Mouse (Mus musculus) heart, embryonic 14.5 days (tissue): ENCODE data around the gene Trpm2. TPM values are rescaled to one million over a fixed set of nuclear protein-coding genes. Genes with fewer than 3 reads are reported as not detected.
A peak's percentile ranks its signal among the peaks of the same experiment; 100 is the strongest.
"Not testable (repeated sequence)": the region's sequence is repeated elsewhere in the genome, so short reads cannot be mapped to it uniquely, and the experiment has no call there.

Experiments used
- ATAC-seq: fragments of 200-750 bp; cut with Nextera tagmentation; 2 replicates; pipeline ENCODE4 v1.8.0; 2017; ENCODE audit warnings: low read depth, moderate TSS enrichment; ENCODE audit not compliant: insufficient number of reproducible peaks, insufficient read depth, low FRiP score
- H3K27ac ChIP-seq, 2 experiments: fragments of 200-500 bp in 1 of 2; fragments of 300-500 bp in 1 of 2; sonication (generic) in 1 of 2; replicated peaks in 1 of 2; 2 replicates each; pipeline ENCODE4 v1.5.1; 2012 to 2014; ENCODE audit warnings: low read depth in 2 of 2, low read length in 2 of 2, control low read depth in 1 of 2, mild to moderate bottlenecking in 1 of 2, mixed read lengths in 1 of 2; ENCODE audit not compliant: control insufficient read depth in 1 of 2, insufficient read depth in 1 of 2
- H3K27me3 ChIP-seq: fragments of 300-500 bp; sonication (generic); 2 replicates; pipeline ENCODE4 v1.6.1; 2014; ENCODE audit warnings: mild to moderate bottlenecking, low read length, control low read depth; ENCODE audit not compliant: control insufficient read depth, insufficient read depth
- H3K36me3 ChIP-seq: fragments of 300-500 bp; sonication (generic); 2 replicates; pipeline ENCODE4 v1.6.1; 2014; ENCODE audit warnings: mild to moderate bottlenecking, control low read depth, low read length, mixed read lengths; ENCODE audit not compliant: control insufficient read depth, insufficient read depth
- H3K4me1 ChIP-seq, 2 experiments: fragments of 200-500 bp in 1 of 2; fragments of 300-500 bp in 1 of 2; sonication (generic) in 1 of 2; 2 replicates each; pipeline ENCODE4 v1.6.1; 2012 to 2014; ENCODE audit warnings: low read length in 2 of 2, control low read depth in 1 of 2, mixed read lengths in 1 of 2; ENCODE audit not compliant: control insufficient read depth in 2 of 2, insufficient read depth in 2 of 2
- H3K4me2 ChIP-seq: fragments of 300-500 bp; sonication (generic); 2 replicates; pipeline ENCODE4 v1.6.1; 2014; ENCODE audit warnings: mild to moderate bottlenecking, low read length
- H3K4me3 ChIP-seq, 2 experiments: fragments of 200-500 bp in 1 of 2; fragments of 300-500 bp in 1 of 2; sonication (generic) in 1 of 2; 2 replicates each; pipeline ENCODE4 v1.5.1; 2012 to 2014; ENCODE audit warnings: low read length in 2 of 2, mild to moderate bottlenecking in 2 of 2, control low read depth in 1 of 2, low read depth in 1 of 2, moderate library complexity in 1 of 2; ENCODE audit not compliant: control insufficient read depth in 1 of 2, insufficient read depth in 1 of 2
- H3K9ac ChIP-seq: fragments of 300-500 bp; sonication (generic); 2 replicates; pipeline ENCODE4 v1.6.1; 2014; ENCODE audit warnings: mild to moderate bottlenecking, low read length
- H3K9me3 ChIP-seq: fragments of 300-500 bp; sonication (generic); 2 replicates; pipeline ENCODE4 v1.6.1; 2016; ENCODE audit warnings: low read length, control low read depth; ENCODE audit not compliant: control insufficient read depth
- WGBS: fragments of 180-500 bp; shearing (Covaris S2); extraction: QIAGEN DNeasy Blood & Tissue Kit; methylation state at CpG from one replicate; pipeline ENCODE4 v1.1.7; 2014; 5-methylcytosine and 5-hydroxymethylcytosine counted together
- polyA plus RNA-seq: library from polyadenylated mRNA; unstranded; fragments of >200 nt; fragmentation: Nextera tagmentation; extraction: Ambion mirVana; gene quantifications from 2 replicates; pipeline ENCODE4 v1.2.1, GENCODE M21; 2014

Trpm2 gene
- polyA plus RNA-seq: 0.07 and 0.51 TPM in 2 replicates

GRCm38 (mm10) chr10:77970481-77970880 lies at the start of gene Trpm2:
Gene Trpm2 (minus strand): TSS chr10:77970563.
- H3K27ac ChIP-seq: no peak within 1 kb of the TSS
- 72% methylated on average over 6 of the region's 6 CpGs for WGBS
- H3K4me3 ChIP-seq: peak within 1 kb of the TSS; percentile 22 to 32; a peak in 3 of 4 replicates
- peak within 1 kb of the TSS; percentile 30; the same call in 1 of the 2 replicates for H3K9ac ChIP-seq
- H3K27me3 ChIP-seq: peaks cover 39% of the 10 kb centered on the region
- H3K4me1 ChIP-seq: peaks cover 0 to 10% of the 10 kb centered on the region in 2 experiments; a peak in 1 of 4 replicates
- peak within 1 kb of the TSS; percentile 57 for H3K4me2 ChIP-seq
- no peaks in the 10 kb centered on the region for H3K36me3 ChIP-seq
- no peaks in the 10 kb centered on the region for H3K9me3 ChIP-seq
- no peak for ATAC-seq

DNA sequence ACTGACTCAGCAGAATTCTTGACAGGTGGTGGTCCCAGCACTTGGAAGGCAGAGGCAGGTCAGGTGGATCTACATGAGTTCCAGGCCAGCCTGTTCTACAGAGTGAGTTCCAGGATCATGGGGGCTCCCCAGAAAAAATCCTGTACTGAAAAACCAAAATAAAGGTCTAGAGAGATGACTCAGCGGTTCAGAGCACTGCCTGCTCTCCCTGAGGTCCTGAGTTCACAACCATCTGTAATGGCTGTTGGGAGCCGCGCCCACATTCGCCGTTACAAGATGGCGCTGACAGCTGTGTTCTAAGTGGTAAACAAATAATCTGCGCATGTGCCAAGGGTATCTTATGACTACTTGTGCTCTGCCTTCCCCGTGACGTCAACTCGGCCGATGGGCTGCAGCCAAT lies 49.6 kb upstream of the Trpm2 start:
- not testable (repeated sequence) for H3K9me3 ChIP-seq, H3K9ac ChIP-seq, ATAC-seq, H3K4me2 ChIP-seq, H3K4me1 ChIP-seq, H3K36me3 ChIP-seq, H3K4me3 ChIP-seq, H3K27ac ChIP-seq, H3K27me3 ChIP-seq
- WGBS: 100% methylated on average over 5 of the region's 11 CpGs

- peak overlapping the region; percentile 69; the same call in 1 of the 2 replicates for H3K9ac ChIP-seq
- H3K27ac ChIP-seq: peak overlapping the region in 1 of 2 experiments; percentile 82; a peak in 2 of 4 replicates
- H3K36me3 ChIP-seq: no peaks in the 10 kb centered on the region
- WGBS: 74% methylated on average over 4 of the region's 4 CpGs
- ATAC-seq: no peak
- peaks cover 5% of the 10 kb centered on the region in 2 experiments for H3K4me1 ChIP-seq
- peak overlapping the region in 1 of 2 experiments; percentile 34; a peak in 1 of 4 replicates for H3K4me3 ChIP-seq
- H3K4me2 ChIP-seq: peak overlapping the region; percentile 62
- no peaks in the 10 kb centered on the region for H3K9me3 ChIP-seq
- no peaks in the 10 kb centered on the region for H3K27me3 ChIP-seq
Measured at GRCm38 (mm10) chr10:78019291-78019690, 48.9 kb upstream of the Trpm2 start.

DNA sequence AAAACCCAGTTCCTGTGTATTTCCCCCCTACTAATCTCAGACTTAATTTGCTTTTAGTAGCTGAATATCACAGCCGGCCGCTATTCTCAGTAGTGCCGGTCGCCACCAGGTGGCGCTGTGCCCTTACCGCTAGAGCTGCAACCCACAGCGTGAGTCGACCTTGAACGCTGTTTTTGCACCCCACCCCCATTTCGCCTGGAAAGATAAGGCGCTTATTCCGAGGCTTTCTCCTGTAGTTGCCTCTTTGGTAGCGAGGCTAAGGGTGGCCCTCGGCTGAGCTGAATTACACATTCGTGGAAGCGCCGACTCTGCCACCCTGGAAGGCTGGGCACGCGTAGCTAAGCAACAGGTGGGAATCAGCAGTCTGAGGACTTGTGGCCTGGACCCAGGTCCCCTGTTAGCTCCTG lies 48.4 kb upstream of the Trpm2 start:
- H3K9me3 ChIP-seq: no peaks in the 10 kb centered on the region
- H3K27me3 ChIP-seq: no peaks in the 10 kb centered on the region
- peak overlapping the region; percentile 34 to 41 for H3K4me3 ChIP-seq
- peak overlapping the region; percentile 82 to 89 for H3K27ac ChIP-seq
- H3K4me2 ChIP-seq: peak overlapping the region; percentile 62
- no peaks in the 10 kb centered on the region for H3K36me3 ChIP-seq
- peak; percentile 83 for ATAC-seq
- 11% methylated on average over 19 of the region's 19 CpGs for WGBS
- peaks cover 5% of the 10 kb centered on the region in 2 experiments for H3K4me1 ChIP-seq
- H3K9ac ChIP-seq: peak overlapping the region; percentile 69

DNA sequence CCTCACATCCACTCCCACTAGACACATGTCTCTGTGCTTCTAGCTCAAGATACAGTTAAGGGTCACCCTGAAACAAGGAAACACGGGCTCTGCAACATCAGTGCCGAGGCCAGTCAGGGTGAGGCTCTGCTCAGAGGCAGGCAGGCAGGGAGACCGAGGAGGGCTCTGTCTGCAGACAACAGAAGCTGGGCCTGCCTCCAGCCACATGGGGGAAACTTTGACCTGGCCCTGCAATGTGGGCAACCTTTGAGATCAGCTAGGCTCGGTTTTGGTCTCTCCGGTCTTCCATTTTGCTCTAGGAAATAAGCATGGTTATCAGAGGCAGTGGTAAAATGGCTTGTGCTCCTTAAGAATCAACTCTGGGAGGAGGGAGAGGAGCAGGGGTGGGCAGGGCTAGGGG lies 46.0 kb upstream of the Trpm2 start:
- Histone ChIP-seq H3K4me2 (no peak overlapping the region), H3K36me3 (no peaks in the 10 kb centered on the region), H3K9me3 (no peaks in the 10 kb centered on the region), H3K9ac (no peak overlapping the region), H3K4me3 (no peak overlapping the region), H3K27me3 (no peaks in the 10 kb centered on the region), H3K4me1 (peaks cover 5% of the 10 kb centered on the region in 2 experiments), H3K27ac (peak overlapping the region in 1 of 2 experiments; percentile 73; a peak in 1 of 4 replicates)
- ATAC-seq: no peak
- WGBS: 54% methylated on average over 5 of the region's 5 CpGs

DNA sequence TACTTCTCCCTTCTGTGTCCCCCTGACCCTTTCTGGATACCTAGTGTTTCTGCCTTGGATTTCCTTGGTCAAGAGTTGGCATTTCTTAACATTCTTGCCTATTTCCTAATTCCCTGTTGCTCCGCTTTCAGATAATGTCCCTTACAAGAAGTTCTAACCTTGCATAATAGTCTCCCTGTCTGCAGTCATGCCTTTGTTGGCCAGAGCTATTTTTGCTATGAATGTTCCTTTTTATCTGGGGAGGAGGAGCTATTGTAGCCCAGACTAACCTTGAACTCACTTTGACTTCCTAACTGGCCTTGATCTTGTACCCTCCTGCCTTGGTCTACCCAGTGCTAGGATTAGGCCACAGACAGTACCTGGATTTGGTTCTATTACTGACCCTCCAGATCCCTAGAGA lies 45.1 kb upstream of the Trpm2 start:
- 62% methylated on average over 1 of the region's 1 CpGs for WGBS
- H3K9ac ChIP-seq: no peak overlapping the region
- H3K36me3 ChIP-seq: no peaks in the 10 kb centered on the region
- no peaks in the 10 kb centered on the region for H3K9me3 ChIP-seq
- ATAC-seq: no peak
- no peak overlapping the region for H3K4me2 ChIP-seq
- H3K27me3 ChIP-seq: no peaks in the 10 kb centered on the region
- peaks cover 5 to 7% of the 10 kb centered on the region in 2 experiments for H3K4me1 ChIP-seq
- no peak overlapping the region for H3K4me3 ChIP-seq
- peak overlapping the region; percentile 48 to 73 for H3K27ac ChIP-seq

DNA sequence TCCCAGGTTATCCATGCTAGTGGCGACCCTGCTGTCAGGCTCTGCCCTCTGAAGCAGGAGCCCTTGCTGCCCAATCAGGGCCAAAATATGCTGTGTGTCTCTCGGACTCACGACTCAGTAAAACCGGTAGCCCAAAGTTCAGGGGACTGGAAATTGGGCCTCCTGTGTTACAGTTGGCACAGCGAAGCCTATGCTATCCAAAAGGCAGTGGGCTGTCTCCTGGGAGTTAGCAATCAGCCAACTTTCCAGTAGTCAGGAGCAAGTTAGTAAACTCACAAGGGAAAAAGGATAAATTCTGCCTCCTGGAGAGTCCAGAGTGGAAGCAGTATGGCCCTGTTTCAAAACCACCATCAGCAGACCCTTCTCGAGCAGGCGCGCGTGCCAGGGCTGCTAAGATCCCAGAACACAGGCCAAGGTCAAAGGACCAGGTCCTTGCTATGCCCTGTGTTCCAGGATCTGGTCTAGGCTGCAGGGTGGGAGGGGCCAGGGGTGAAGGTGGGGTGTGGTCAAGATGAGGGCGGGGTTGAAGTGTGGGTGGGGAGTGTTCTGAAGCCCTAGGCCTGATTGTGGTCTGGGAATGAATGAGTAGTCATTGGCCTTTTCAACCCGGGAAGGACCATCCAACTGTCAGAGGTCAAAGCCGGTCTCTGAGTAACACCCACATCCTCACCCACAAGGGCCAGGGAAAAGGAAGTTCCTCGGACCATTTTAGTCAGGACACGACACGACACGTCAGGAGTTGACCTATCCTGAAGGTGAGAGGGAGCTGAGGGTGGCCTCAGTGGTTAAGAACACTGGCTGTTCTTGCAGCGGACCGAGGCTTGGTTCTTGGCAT lies 42.5 kb upstream of the Trpm2 start:
- no peak overlapping the region for H3K9ac ChIP-seq
- no peak overlapping the region for H3K27ac ChIP-seq
- no peaks in the 10 kb centered on the region for H3K9me3 ChIP-seq
- no peak overlapping the region for H3K4me3 ChIP-seq
- ATAC-seq: no peak
- no peaks in the 10 kb centered on the region for H3K27me3 ChIP-seq
- H3K36me3 ChIP-seq: no peaks in the 10 kb centered on the region
- 92% methylated on average over 18 of the region's 18 CpGs for WGBS
- peaks cover 11 to 20% of the 10 kb centered on the region in 2 experiments for H3K4me1 ChIP-seq
- no peak overlapping the region for H3K4me2 ChIP-seq
